Mouse (Mus musculus): ENCODE measurements around the gene Mup1. TPM values are rescaled to one million over a fixed set of nuclear protein-coding genes. Genes with fewer than 3 reads are reported as not detected.
"Not testable (repeated sequence)": the region's sequence is repeated elsewhere in the genome, so short reads cannot be mapped to it uniquely, and the experiment has no call there.

Gene Mup1
- polyA plus RNA-seq (2016; fragmentation: Nextera tagmentation; extraction: Ambion mirVana), result not detected in 2 replicates

- not testable (repeated sequence) for H3K27me3 ChIP-seq (replicated peaks; ENCODE audit: low read depth, poor library complexity, severe bottlenecking); H3K36me3 ChIP-seq (replicated peaks); H3K4me3 ChIP-seq; H3K9me3 ChIP-seq; H3K4me1 ChIP-seq; H3K27ac ChIP-seq (replicated peaks); DNase-seq (ENCODE audit: low spot score)
- 81% methylated on average over 2 of the region's 4 CpGs for WGBS
Observed at GRCm38 (mm10) chr4:60501860-60502259, at the start of gene Mup1. Mup1 (minus strand) TSS chr4:60501960.

Other genes starting within 250 kb of the Mup1 start
- gene Mup9, start 80.0 kb downstream of the Mup1 start, polyA plus RNA-seq (2016; fragmentation: Nextera tagmentation; extraction: Ambion mirVana), result not detected in 2 replicates
- not detected in 2 replicates for gene Mup10, start 80.2 kb upstream of the Mup1 start, polyA plus RNA-seq (2016; fragmentation: Nextera tagmentation; extraction: Ambion mirVana)
- not detected in 2 replicates for gene Mup11, start 160.5 kb upstream of the Mup1 start, polyA plus RNA-seq (2016; fragmentation: Nextera tagmentation; extraction: Ambion mirVana)
- not detected in 2 replicates for gene Mup12, start 239.4 kb upstream of the Mup1 start, polyA plus RNA-seq (2016; fragmentation: Nextera tagmentation; extraction: Ambion mirVana)

All from embryonic facial prominence, embryonic 10.5 days (tissue).